Mouse (Mus musculus) urinary bladder, adult 2 months (tissue): Measurements from ENCODE around the gene Kcnq1. TPM values are rescaled to one million over a fixed set of nuclear protein-coding genes. Genes with fewer than 3 reads are reported as not detected.

Source experiments
- DNase-seq: peaks from one replicate; pipeline ENCODE4 v3.0.0; 2022; ENCODE audit warnings: low spot score
- polyA plus RNA-seq: library from polyadenylated mRNA; depleted of rRNA; stranded (reverse); fragments of >200 nt; gene quantifications from 2 replicates; pipeline ENCODE4 v1.2.3, GENCODE M21; 2012; rRNA removed

Gene Kcnq1
- polyA plus RNA-seq, 1 experiment, result 1.0 TPM

- DNase-seq, result no peak
Observed at GRCm38 (mm10) chr7:143461920-143462319, 355.8 kb downstream of the Kcnq1 start.

GRCm38 (mm10) chr7:143462516-143462915, 356.4 kb downstream of the Kcnq1 start:
- no peak for DNase-seq

DNA sequence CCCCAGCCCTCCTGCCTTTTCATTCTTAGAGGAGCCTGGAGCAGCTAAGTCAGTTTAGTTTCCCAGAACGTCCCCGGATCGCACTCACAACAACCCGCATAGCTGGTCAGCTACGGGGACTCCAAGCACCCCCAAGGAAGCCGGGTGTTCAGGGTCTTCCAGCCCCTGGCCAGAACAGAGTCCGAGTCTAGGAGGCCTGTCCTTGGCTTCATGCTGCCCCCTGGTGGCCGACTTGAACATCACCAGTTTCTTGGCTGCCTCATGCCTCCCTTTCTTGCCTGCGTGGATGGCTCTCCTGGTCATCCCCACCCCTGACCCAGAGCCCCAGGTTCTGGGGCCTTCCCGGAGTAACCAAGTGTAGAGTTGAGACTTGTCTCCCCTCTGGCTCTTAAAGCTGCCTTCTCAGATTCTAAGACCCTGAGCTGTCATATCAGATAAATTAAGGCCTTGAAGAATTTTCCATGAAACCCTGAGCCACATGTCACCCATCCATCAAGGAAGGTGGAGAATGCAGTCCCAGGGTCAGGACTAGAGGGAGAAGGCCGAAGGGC, 357.8 kb downstream of the Kcnq1 start:
- peak; percentile 79 for DNase-seq

DNA sequence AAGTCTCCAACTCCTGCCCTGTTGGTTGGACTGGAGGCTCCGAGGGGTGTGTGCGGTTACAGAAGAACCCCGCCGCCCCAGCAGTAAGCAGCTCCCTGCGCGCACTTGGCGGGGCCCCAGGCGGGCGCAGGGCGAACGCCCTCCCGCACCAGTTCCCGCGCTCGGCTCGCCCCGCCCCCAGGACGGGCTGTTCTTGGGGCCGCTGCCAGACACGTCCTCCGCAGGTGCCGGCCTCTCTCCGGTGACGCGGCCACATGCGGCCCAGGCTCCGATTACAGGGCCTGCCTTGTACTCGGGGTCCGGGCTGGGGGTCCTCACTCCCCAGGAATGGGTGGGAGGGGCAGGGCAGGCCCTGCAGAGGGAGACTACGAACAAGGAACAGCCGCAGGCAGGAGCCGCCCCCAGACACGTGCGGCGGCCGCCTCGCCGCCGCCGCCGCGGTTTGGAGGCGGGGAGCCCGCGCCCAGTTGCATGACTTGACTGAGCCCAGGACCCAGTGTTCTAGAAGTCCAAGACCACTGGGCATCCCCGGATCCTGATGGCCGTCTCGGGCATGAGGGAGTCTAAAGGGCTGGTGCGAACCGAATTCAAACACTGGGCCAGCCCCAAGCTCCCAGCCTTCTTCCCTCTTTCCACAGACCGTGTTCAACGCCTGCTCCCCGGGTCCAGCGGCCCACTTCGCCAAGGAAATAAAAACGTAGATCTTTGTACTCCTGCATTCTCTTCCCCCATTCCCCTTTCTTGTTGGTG, 358.8 kb downstream of the Kcnq1 start:
- DNase-seq, result peak; percentile 36

GRCm38 (mm10) chr7:143466099-143466677, 360.0 kb downstream of the Kcnq1 start:
- peak; percentile 73 for DNase-seq

DNA sequence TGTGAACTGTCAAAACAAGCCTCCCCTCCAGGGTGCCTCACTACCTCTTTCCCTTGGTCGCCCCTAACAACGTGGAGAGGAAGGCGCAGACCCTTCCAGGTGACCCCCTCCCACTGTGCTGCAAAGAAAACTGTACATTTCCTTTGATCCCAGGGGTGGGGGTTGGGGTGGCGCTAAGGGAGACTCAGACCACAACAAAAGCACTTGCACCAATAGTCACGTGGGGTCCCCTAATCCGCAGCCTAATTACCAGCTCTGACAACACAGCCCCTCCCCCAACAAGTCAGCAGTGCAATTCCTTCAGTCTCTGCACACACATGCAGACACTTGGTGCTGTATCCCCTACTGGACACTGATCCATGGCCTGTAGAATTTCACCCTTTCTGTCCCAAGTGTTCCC, 361.6 kb downstream of the Kcnq1 start:
- no peak for DNase-seq

GRCm38 (mm10) chr7:143469946-143470345, 363.8 kb downstream of the Kcnq1 start:
- peak; percentile 70 for DNase-seq

- DNase-seq, result peak; percentile 53
Observed at GRCm38 (mm10) chr7:143473347-143474101, 367.4 kb downstream of the Kcnq1 start, which contains the start of gene Slc22a18. Gene Slc22a18 (plus strand): TSS chr7:143473736.

DNA sequence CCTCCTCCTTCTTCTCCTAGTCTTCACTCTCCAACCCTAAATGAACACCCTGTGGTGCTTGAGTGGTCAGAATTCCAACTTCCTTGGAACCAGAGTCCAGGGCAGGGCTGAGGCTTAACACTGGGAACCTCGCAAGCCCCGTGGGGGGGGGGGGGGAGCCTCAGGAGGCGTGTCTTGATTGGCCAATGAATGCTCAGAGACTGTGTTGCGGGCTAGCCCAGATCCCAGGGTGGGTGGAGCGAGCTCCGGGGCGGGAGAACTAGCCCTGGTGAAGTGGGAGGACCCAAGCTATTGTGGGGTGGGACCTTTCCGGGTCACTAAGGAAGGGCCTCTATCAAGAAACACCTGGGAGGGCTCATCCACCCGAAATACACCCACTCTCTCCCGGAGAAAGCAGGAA, 368.6 kb downstream of the Kcnq1 start:
- no peak for DNase-seq

DNA sequence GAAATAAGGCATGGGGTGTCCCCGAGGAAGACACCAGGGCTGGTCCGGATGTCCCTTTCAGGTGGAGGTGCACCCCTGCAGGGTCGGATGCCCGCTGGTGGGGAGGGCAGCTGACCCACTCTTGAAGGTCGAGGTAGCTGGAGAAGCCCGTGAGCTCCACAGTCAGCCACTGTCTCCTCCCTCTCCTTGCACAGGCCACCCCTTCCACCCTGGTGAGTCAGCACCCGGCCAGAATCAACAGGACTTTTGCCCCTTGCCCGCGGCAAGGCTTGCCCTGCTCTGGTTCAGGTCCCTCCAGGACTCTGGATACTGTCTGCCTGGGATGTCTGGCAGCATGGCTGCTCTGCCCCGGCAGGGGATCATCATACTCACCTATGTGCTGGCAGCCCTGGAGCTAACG, 369.7 kb downstream of the Kcnq1 start:
- no peak for DNase-seq

Other genes starting within 250 kb of the Kcnq1 start
- gene Th, start 175.2 kb upstream of the Kcnq1 start, polyA plus RNA-seq, result 0.15 and 0.59 TPM in 2 replicates
- gene Ascl2, start 137.1 kb upstream of the Kcnq1 start, polyA plus RNA-seq, result 2.4 and 2.7 TPM in 2 replicates
- gene Tspan32, start 101.3 kb upstream of the Kcnq1 start, polyA plus RNA-seq, result 1.9 and 2.8 TPM in 2 replicates
- gene Cd81, start 53.6 kb upstream of the Kcnq1 start, polyA plus RNA-seq, result 591 and 684 TPM in 2 replicates
- 44.7 and 57.5 TPM in 2 replicates for gene Tssc4, start 37.1 kb upstream of the Kcnq1 start, polyA plus RNA-seq
- 0.21 and 0.29 TPM in 2 replicates for gene Trpm5, start 11.7 kb upstream of the Kcnq1 start, polyA plus RNA-seq